Mouse (Mus musculus) stomach, embryonic 16.5 days (tissue): Measurements from ENCODE around the gene Pou1f1. TPM values are rescaled to one million over a fixed set of nuclear protein-coding genes. Genes with fewer than 3 reads are reported as not detected.

ENCODE experiments used
- polyA plus RNA-seq: library from polyadenylated mRNA; unstranded; fragments of >200 nt; fragmentation: Nextera tagmentation; extraction: Ambion mirVana; gene quantifications from 2 replicates; pipeline ENCODE4 v1.2.1, GENCODE M21; 2015

Gene Pou1f1
- polyA plus RNA-seq, 1 experiment from 2014 or later: not detected

Other genes starting within 250 kb of the Pou1f1 start
- 107 and 119 TPM in 2 replicates for gene Chmp2b, start 42.2 kb downstream of the Pou1f1 start, polyA plus RNA-seq